Mouse (Mus musculus) liver, adult 2 months (tissue): ENCODE measurements at regions not wholly inside any gene's neighbourhood (a gene's known extent, or its start where the extent isn't known, plus 50 kb on each side); places are given as distances from the start of the nearest gene placed in this dataset.

ENCODE experiments used
- DNase-seq: peaks from one replicate; pipeline ENCODE4 v3.0.0-alpha.2; 2011; ENCODE audit warnings: low read depth, low spot score; ENCODE audit errors: extremely low read depth
- H3K27ac ChIP-seq: fragments of 200-500 bp; replicated peaks from 2 replicates; pipeline ENCODE4 v1.5.1; 2012; ENCODE audit warnings: low read depth, mild to moderate bottlenecking, control low read depth, inconsistent platforms, low read length; ENCODE audit not compliant: insufficient read depth
- H3K27me3 ChIP-seq: fragments of 200-500 bp; 2 replicates; pipeline ENCODE4 v1.6.1; 2012; ENCODE audit warnings: mild to moderate bottlenecking, moderate library complexity, low read length, inconsistent platforms; ENCODE audit not compliant: control insufficient read depth, insufficient read depth
- H3K36me3 ChIP-seq: fragments of 200-500 bp; 2 replicates; pipeline ENCODE4 v1.6.1; 2012; ENCODE audit warnings: low read length, inconsistent platforms; ENCODE audit not compliant: control insufficient read depth, insufficient read depth
- H3K4me1 ChIP-seq: fragments of 200-500 bp; 2 replicates; pipeline ENCODE4 v1.6.1; 2011; ENCODE audit warnings: low read length; ENCODE audit not compliant: control insufficient read depth, insufficient read depth
- H3K4me3 ChIP-seq: fragments of 200-500 bp; 2 replicates; pipeline ENCODE4 v1.5.1; 2011; ENCODE audit warnings: low read depth, mild to moderate bottlenecking, control low read depth, low read length, moderate library complexity; ENCODE audit not compliant: insufficient read depth
- H3K79me2 ChIP-seq: fragments of 200-500 bp; 2 replicates; pipeline ENCODE4 v1.6.1; 2012; ENCODE audit warnings: inconsistent platforms, mild to moderate bottlenecking, low read length, moderate library complexity; ENCODE audit not compliant: control insufficient read depth, insufficient read depth
- H3K9ac ChIP-seq: fragments of 200-500 bp; 2 replicates; pipeline ENCODE4 v1.6.1; 2012; ENCODE audit warnings: low read depth, mild to moderate bottlenecking, control low read depth, inconsistent platforms, low read length
- CTCF ChIP-seq: fragments of 200-500 bp; IDR thresholded peaks from 2 replicates; pipeline ENCODE4 v1.5.1; 2011; ENCODE audit warnings: low read depth, low read length, control low read depth
- POLR2A ChIP-seq: fragments of 200-500 bp; IDR thresholded peaks from 2 replicates; pipeline ENCODE4 v1.6.1; 2011; ENCODE audit warnings: low read length, control low read depth; ENCODE audit not compliant: insufficient read depth; ENCODE audit errors: extremely low read depth
- WGBS: fragments of 180-500 bp; shearing (Covaris S2); methylation state at CpG from one replicate; pipeline ENCODE4 v1.1.7; 2018; 5-methylcytosine and 5-hydroxymethylcytosine counted together

DNA sequence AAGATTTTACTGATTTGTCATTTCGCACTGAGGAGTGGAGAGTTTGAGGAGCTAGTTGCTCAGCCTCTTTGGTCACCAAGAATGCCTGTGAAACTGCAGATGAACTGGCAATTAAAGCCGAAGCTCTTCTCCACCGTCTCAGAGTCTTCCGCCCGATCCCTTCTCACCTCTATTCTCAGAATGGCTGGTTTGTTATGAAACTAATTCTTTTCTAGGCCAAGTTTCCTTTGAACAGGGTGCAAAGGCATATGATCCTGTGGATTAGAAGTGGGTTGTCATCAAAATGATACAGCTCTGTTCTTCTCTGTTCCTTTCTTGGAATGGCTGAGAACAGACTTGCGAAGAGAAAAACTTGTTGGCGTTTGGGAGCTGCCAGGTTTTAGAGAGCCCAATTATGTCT lies 458.7 kb upstream of the Nr2f1 start:
- Histone ChIP-seq H3K79me2 (no peaks in the 10 kb centered on the region), H3K4me1 (no peaks in the 10 kb centered on the region), H3K27me3 (no peaks in the 10 kb centered on the region), H3K27ac (no peak overlapping the region), H3K9ac (no peak overlapping the region), H3K36me3 (no peaks in the 10 kb centered on the region), H3K4me3 (no peak overlapping the region)
- TF ChIP-seq CTCF (no peak), POLR2A (no peak)
- WGBS = 89% methylated on average over 7 of the region's 7 CpGs
- DNase-seq = no peak

DNA sequence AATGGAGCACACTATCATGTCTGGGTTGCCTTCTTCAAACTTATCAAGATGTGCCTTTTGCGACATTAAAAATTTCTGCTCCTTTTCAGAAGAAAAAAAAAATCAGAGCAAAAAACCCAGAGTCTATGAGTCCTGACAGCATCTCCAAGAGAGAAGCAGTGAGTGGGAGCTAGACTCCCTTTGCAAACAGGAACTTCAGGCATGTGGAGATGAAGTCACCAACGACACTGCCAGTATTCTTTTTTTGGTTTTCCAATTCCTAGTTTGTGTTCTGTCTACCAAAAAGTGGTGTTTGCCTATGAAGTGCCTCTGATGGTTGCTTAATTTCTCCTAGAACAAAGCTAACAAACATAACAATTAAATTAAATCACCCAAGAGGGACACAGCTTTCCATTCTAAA lies 457.2 kb upstream of the Nr2f1 start:
- Histone ChIP-seq H3K27me3 (no peaks in the 10 kb centered on the region), H3K27ac (no peak overlapping the region), H3K4me3 (no peak overlapping the region), H3K79me2 (no peaks in the 10 kb centered on the region), H3K4me1 (no peaks in the 10 kb centered on the region), H3K9ac (no peak overlapping the region), H3K36me3 (no peaks in the 10 kb centered on the region)
- DNase-seq = no peak
- no peak for TF ChIP-seq CTCF
- no peak for TF ChIP-seq POLR2A
- WGBS = 76% methylated on average over 2 of the region's 2 CpGs

DNA sequence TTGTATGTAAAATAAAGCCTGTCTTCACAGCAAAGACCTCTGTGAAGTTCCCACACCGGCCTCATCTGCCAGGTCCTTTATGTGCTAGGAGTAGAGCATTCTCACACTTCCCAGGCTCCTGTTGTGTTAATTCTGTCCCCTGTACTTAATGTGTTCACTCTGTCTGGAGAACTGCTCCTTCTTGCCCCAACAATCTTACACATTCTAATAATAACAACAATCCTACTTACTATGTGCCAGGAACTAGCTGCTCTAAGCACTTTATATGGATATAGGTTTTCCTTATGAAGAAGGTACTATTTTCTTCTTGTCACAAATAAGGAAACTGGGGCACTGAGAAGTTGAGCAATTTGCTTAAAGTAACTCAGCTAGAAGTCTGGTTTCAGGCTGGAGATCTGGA lies 456.6 kb upstream of the Nr2f1 start:
- no peak for DNase-seq
- H3K4me1 ChIP-seq = no peaks in the 10 kb centered on the region
- H3K9ac ChIP-seq = no peak overlapping the region
- H3K27ac ChIP-seq = no peak overlapping the region
- no peak for TF ChIP-seq POLR2A
- no peak for TF ChIP-seq CTCF
- H3K36me3 ChIP-seq = no peaks in the 10 kb centered on the region
- no peak overlapping the region for H3K4me3 ChIP-seq
- no peaks in the 10 kb centered on the region for H3K79me2 ChIP-seq
- H3K27me3 ChIP-seq = no peaks in the 10 kb centered on the region
- 70% methylated on average over 1 of the region's 1 CpGs for WGBS

DNA sequence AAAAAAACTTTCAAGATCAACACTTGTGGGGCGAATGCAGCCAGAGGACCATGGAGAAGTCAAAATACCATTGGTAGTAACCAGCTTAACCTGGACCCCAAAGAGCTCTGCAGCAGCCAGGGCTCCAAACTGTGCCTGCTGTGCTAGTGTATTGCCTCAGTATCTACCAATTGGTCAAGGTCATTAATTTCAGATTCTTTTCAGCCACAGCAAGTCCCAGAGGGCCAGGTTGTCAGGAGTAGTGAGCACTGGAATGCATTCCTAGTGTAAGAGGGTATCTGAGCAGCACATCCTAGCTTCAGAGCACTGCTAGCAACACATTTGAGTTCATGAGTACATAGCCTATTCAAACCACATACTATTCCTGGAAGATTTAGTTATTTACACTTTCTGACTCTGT lies 451.3 kb upstream of the Nr2f1 start:
- no peak overlapping the region for H3K9ac ChIP-seq
- TF ChIP-seq CTCF (no peak), POLR2A (no peak)

DNA sequence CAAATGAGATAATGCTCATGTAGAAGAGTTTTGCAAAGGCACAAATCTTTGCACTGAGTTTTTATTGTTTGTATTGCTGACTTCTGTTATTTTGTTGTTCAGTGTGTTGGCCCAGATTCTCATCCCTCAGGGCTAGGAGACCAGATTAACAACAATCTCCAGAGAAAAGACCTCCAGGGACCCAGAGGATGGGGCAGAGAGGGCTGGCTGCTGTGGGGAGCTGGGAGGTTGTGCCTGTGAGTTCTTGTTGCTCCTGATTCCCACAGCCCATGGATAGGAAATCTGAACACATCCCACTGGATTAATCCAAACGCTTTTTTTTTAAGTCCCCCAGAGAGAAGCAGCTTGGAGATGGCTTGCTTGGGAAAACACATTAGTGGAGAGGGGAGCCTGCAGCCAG lies 445.0 kb upstream of the Nr2f1 start:
- TF ChIP-seq POLR2A = no peak
- Histone ChIP-seq H3K4me3 (no peak overlapping the region), H3K36me3 (no peaks in the 10 kb centered on the region), H3K4me1 (no peaks in the 10 kb centered on the region), H3K79me2 (no peaks in the 10 kb centered on the region), H3K27me3 (no peaks in the 10 kb centered on the region), H3K9ac (no peak overlapping the region), H3K27ac (no peak overlapping the region)
- WGBS = 29% methylated on average over 1 of the region's 1 CpGs
- no peak for DNase-seq

More for the DNA sequence above, 451.3 kb upstream of the Nr2f1 start:
- H3K27ac ChIP-seq = no peak overlapping the region
- H3K4me3 ChIP-seq = no peak overlapping the region
- H3K79me2 ChIP-seq = no peaks in the 10 kb centered on the region
- H3K4me1 ChIP-seq = no peaks in the 10 kb centered on the region
- no peak for DNase-seq
- no peaks in the 10 kb centered on the region for H3K36me3 ChIP-seq
- H3K27me3 ChIP-seq = no peaks in the 10 kb centered on the region
- 63% methylated on average over 1 of the region's 1 CpGs for WGBS

DNA sequence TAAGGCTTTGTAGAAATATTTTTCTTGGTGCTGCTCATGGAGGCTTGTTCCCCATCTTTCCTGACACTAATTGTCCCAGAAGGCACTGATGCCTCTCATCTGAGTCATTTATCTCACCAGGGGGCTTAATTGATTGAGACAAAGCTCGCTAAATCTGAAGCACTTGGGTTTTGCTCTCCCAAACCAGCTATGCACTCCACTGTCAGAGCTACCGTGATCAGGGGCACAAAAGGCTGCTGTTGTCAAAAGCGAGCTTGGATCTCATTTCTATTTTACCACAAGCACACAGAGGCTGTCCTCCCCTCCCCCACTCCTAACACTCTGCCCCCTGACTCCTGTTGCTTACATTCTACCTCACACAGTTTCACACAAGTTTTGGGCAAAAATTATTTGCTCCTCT lies 443.5 kb upstream of the Nr2f1 start:
- DNase-seq = no peak
- Histone ChIP-seq H3K36me3 (no peaks in the 10 kb centered on the region), H3K79me2 (no peaks in the 10 kb centered on the region), H3K4me3 (no peak overlapping the region), H3K27ac (no peak overlapping the region), H3K9ac (no peak overlapping the region), H3K4me1 (no peaks in the 10 kb centered on the region), H3K27me3 (no peaks in the 10 kb centered on the region)
- 21% methylated on average over 3 of the region's 3 CpGs for WGBS
- no peak for TF ChIP-seq CTCF
- TF ChIP-seq POLR2A = no peak

DNA sequence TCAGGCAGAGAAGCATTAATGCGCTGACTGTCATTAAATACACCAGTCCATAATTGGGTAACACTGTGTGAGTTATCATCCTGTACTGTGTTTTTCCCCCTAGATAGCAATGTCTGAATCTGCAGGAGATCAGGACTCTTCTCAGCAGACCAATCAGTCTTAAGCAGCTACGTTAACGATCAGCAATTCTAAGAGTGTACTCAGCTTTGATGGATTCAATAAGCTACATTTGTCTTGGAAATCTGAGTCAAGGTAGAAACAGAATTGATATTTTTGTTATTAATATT lies 442.8 kb upstream of the Nr2f1 start:
- TF ChIP-seq CTCF = no peak
- TF ChIP-seq POLR2A = no peak
- Histone ChIP-seq H3K27ac (no peak overlapping the region), H3K36me3 (no peaks in the 10 kb centered on the region), H3K4me1 (no peaks in the 10 kb centered on the region), H3K79me2 (no peaks in the 10 kb centered on the region), H3K9ac (no peak overlapping the region), H3K4me3 (no peak overlapping the region), H3K27me3 (no peaks in the 10 kb centered on the region)
- WGBS = 82% methylated on average over 3 of the region's 3 CpGs
- no peak for DNase-seq
